Mouse (Mus musculus): Measurements from ENCODE around the gene Ntm.

Ntm gene

GRCm38 (mm10) chr9:29055637-29056036, 907.3 kb downstream of the Ntm start:
- DNase-seq (ENCODE audit: low spot score in 2 of 2) = no peak

- no peak for DNase-seq (ENCODE audit: low spot score in 2 of 2)
These were observed 926.5 kb downstream of the Ntm start for GRCm38 (mm10) chr9:29036466-29036865.

GRCm38 (mm10) chr9:29036058-29036457, 926.9 kb downstream of the Ntm start:
- no peak for DNase-seq (ENCODE audit: low spot score in 2 of 2)

GRCm38 (mm10) chr9:29026410-29026809, 936.5 kb downstream of the Ntm start:
- no peak for DNase-seq (ENCODE audit: low spot score in 2 of 2)

GRCm38 (mm10) chr9:29025603-29026002, 937.3 kb downstream of the Ntm start:
- DNase-seq (ENCODE audit: low spot score in 2 of 2) = no peak

- DNase-seq (ENCODE audit: low spot score in 2 of 2) = no peak
These were observed 937.8 kb downstream of the Ntm start for GRCm38 (mm10) chr9:29025104-29025503.

GRCm38 (mm10) chr9:29016879-29017278, 946.1 kb downstream of the Ntm start:
- no peak for DNase-seq (ENCODE audit: low spot score in 2 of 2)

GRCm38 (mm10) chr9:29013881-29014280, 949.1 kb downstream of the Ntm start:
- DNase-seq (ENCODE audit: low spot score in 2 of 2) = no peak

- no peak for DNase-seq (ENCODE audit: low spot score in 2 of 2)
These were observed 950.4 kb downstream of the Ntm start for GRCm38 (mm10) chr9:29012541-29012940.

GRCm38 (mm10) chr9:29011476-29011875, 951.5 kb downstream of the Ntm start:
- DNase-seq (ENCODE audit: low spot score in 2 of 2) = no peak

GRCm38 (mm10) chr9:29004534-29004933, 958.4 kb downstream of the Ntm start:
- DNase-seq (ENCODE audit: low spot score in 2 of 2) = no peak

- no peak for DNase-seq (ENCODE audit: low spot score in 2 of 2)
These were observed 963.0 kb downstream of the Ntm start for GRCm38 (mm10) chr9:28999951-29000351.

- DNase-seq (ENCODE audit: low spot score in 2 of 2) = no peak
These were observed 985.7 kb downstream of the Ntm start for GRCm38 (mm10) chr9:28977275-28977674.

- DNase-seq (ENCODE audit: low spot score in 2 of 2) = no peak
These were observed 993.5 kb downstream of the Ntm start for GRCm38 (mm10) chr9:28969455-28969854.

Measured in cerebellum, postnatal 4 days (tissue).